Mouse (Mus musculus): ENCODE data around the gene Top3a. TPM values are rescaled to one million over a fixed set of nuclear protein-coding genes. Genes with fewer than 3 reads are reported as not detected.

Top3a gene
- 22.6 to 26.0 TPM (median 23.2 TPM) in 4 replicates for total RNA-seq (2023)

DNA sequence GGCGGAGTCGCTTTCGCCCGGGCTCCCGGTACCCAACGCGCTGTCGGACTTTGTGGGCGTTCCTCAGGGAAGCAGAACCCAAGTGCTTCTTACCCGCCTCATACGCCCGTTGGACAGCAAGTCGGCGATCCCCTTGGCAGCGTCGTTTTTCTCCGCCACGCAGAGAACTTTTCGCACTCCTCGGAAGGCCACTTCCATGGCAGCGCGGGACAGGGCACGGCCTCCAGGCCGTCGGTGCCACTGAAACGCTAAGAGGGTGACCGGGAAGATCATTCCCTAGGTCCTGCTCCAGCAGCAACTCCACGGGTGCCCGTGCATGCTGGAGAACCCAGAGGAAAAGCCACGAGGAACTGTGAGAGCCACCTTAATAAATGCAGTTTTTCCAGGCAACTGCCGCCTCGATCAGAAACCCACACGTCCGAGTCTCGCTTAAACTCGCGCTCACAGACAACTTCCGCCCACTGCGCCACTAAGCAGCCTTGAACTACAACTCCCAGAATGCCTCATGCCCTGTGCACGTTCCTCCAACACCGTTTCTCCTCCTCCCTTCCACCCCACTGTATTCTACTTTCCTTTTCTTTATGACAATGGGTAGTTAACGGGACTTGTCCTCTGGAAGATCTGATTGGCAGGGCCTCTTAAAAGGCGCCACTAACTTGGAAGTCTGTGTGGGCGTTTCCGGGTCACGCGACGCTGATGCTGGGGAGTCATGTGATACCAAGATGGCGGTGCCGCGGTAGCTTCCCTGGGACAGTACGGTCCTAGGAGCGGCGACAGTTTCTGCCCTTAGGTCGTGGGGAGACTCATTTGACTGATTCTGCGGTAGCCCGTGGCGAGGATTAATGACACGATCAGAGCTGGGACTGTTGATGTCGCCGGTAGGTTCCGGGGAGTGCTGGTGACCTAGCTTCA is at the start of gene Top3a, which contains the start of gene Smcr8:
Gene Top3a (minus strand): TSS at position 537 of the 912 bp plus-strand sequence.
Gene Smcr8 (plus strand): TSS at position 696 of the 912 bp plus-strand sequence.

DNA sequence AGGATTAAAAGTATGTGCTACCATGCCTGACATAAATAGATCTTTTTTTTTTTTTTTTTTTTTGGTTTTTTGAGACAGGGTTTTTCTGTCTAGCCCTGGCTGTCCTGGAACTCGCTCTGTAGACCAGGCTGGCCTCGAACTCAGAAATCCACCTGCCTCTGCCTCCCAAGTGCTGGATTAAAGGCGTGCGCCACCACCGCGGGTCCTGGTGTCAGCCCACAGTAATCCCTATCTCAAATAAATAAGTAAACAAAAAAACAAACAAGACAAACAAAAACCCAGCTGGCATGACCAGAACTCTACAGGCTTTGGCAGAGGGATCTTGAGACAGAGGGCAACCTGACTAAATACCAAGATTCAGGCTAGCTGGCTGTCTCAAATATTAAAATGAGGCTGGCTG is 34.5 kb upstream of the Top3a start, which contains the start of gene Shmt1:
Gene Shmt1 (minus strand): TSS at position 101 of the 400 bp plus-strand sequence.

DNA sequence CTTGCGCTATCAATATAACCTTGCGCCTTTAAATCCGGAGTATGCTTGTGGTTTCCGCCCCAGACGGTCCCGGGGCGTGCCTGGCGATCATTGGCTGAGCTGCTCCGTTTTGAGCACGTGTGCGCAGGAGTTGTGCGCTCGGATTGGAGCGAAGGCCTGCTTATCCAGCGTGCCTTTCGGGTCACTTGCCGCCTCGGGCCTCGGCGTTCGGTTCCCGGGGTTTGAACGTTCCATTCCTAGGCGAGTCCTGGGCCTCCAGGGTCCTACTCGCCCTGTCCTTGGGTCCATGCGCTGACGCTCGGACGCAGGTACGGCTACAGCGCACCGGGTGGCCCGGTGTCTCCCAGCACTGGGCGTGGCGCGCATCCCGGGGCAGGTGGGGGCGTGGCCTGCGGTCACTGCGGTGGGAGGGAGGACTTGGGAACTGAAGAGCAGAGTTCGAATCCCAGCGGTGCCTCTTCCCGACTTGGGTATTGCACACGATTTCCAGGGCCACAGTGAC is 48.9 kb downstream of the Top3a start, which contains the start of gene Mief2:
Gene Mief2 (plus strand): TSS at position 139 of the 502 bp plus-strand sequence.

GRCm38 (mm10) chr11:60726601-60727391 is 50.4 kb downstream of the Top3a start, which contains the start of gene Flii:
Flii (minus strand) TSS chr11:60727263.

DNA sequence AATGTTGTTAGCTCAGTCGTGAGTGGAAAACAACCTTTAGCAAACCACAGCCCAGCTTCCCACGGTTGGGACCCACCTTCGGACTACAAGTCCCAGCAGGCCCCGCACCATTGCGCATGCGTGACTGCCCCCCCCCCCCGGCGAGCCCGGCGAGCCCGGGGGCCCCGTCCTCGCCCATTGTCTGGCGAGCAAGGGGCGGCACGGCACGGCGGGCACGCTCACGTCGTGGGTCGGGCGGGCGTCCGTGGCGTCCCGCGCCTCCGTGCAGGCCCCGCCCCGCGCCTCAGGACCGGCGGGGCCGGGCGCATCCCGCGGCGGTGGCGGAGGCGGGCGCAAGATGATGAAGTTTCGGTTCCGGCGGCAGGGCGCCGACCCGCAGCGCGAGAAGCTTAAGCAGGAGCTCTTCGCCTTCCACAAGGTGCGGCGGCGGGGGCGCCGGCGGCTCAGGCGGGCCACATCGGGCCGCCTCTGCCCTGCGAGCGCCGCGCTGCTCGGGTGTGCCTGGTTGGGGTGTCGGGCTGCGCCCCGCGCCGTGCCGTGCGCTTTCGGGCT is 77.6 kb downstream of the Top3a start, which contains the start of gene Llgl1:
Gene Llgl1 (plus strand): TSS at position 200 of the 552 bp plus-strand sequence.

Other genes with a start within 250 kb of the Top3a start
- 69.4 to 75.1 TPM (median 71.0 TPM) in 4 replicates for gene Alkbh5, start 241.0 kb downstream of the Top3a start, total RNA-seq (2023)
- gene Llgl1, start 77.6 kb downstream of the Top3a start, total RNA-seq (2023) = 28.0 to 36.0 TPM (median 31.4 TPM) in 4 replicates
- gene Flii, start 50.1 kb downstream of the Top3a start, total RNA-seq (2023) = 187 to 204 TPM (median 195 TPM) in 4 replicates
- 7.8 to 12.8 TPM (median 10.3 TPM) in 4 replicates for gene Mief2, start 49.0 kb downstream of the Top3a start, total RNA-seq (2023)
- 105 to 113 TPM (median 109 TPM) in 4 replicates for gene Smcr8, start 159 bp upstream of the Top3a start, total RNA-seq (2023)
- gene Shmt1, start 34.4 kb upstream of the Top3a start, total RNA-seq (2023) = 10.0 to 11.7 TPM (median 11.0 TPM) in 4 replicates
- 13.1 to 15.5 TPM (median 14.5 TPM) in 4 replicates for gene Dhrs7b, start 53.3 kb upstream of the Top3a start, total RNA-seq (2023)
- gene Tmem11, start 101.9 kb upstream of the Top3a start, total RNA-seq (2023) = 20.5 to 21.4 TPM (median 20.7 TPM) in 4 replicates
- 31.1 to 35.2 TPM (median 33.0 TPM) in 4 replicates for gene Natd1, start 137.4 kb upstream of the Top3a start, total RNA-seq (2023)
- 29.6 to 35.3 TPM (median 31.0 TPM) in 4 replicates for gene Map2k3, start 154.7 kb upstream of the Top3a start, total RNA-seq (2023)
- gene Kcnj12, start 245.2 kb upstream of the Top3a start, total RNA-seq (2023) = not detected in 4 replicates